ENCODE assay signal across 8 mouse cellular contexts in genomic region chr3:108445366-108445705, GRCm38 (mm10). TPM values are rescaled to one million over a fixed set of nuclear protein-coding genes. Genes with fewer than 3 reads are reported as not detected.
DNase-seq lines count a peak whose midpoint lies in the region; ATAC-seq and TF ChIP-seq lines count a peak whose summit lies in the region.

No protein-coding gene starts in this region.

- intact Hi-C loops in heart, postnatal 25 days (cut with DNase I) = loop anchor here (5.0 kb wide), 1 partner anchor 43 kb away; no protein-coding TSS in a partner anchor

- WGBS in heart, embryonic 15.5 days = 14% methylated on average over 6 of the region's 6 CpGs
- WGBS in hindbrain, embryonic 10.5 days = 12% methylated on average over 6 of the region's 6 CpGs
- 13% methylated on average over 6 of the region's 6 CpGs for WGBS in midbrain, embryonic 10.5 days

- peak overlapping the region; percentile 82 for H3K4me2 ChIP-seq in heart, embryonic 15.5 days

- H3K4me3 ChIP-seq in heart, embryonic 15.5 days = peak overlapping the region; percentile 78
- peak overlapping the region; percentile 77 for H3K4me3 ChIP-seq in G1E (ENCODE audit: low read depth, low read length)
- H3K4me3 ChIP-seq in hindbrain, embryonic 10.5 days = peak overlapping the region; percentile 89
- H3K4me3 ChIP-seq in midbrain, embryonic 10.5 days = peak overlapping the region; percentile 91

- peaks cover 20% of the 10 kb centered on the region for H3K4me1 ChIP-seq in heart, embryonic 15.5 days (replicated peaks)
- peaks cover 46% of the 10 kb centered on the region for H3K4me1 ChIP-seq in G1E (ENCODE audit: insufficient read depth, low read depth, low read length)
- peaks cover 47% of the 10 kb centered on the region for H3K4me1 ChIP-seq in hindbrain, embryonic 10.5 days (replicated peaks)
- peaks cover 46% of the 10 kb centered on the region for H3K4me1 ChIP-seq in midbrain, embryonic 10.5 days

- no peaks in the 10 kb centered on the region for H3K27me3 ChIP-seq in heart, embryonic 15.5 days
- H3K27me3 ChIP-seq in G1E (ENCODE audit: insufficient read depth, low read length) = peaks cover 20% of the 10 kb centered on the region
- no peaks in the 10 kb centered on the region for H3K27me3 ChIP-seq in hindbrain, embryonic 10.5 days (ENCODE audit: insufficient read depth, poor library complexity, severe bottlenecking)
- no peaks in the 10 kb centered on the region for H3K27me3 ChIP-seq in midbrain, embryonic 10.5 days (ENCODE audit: low read depth, poor library complexity, severe bottlenecking)

- H3K9ac ChIP-seq in heart, embryonic 15.5 days = peak overlapping the region; percentile 49

- peak overlapping the region; percentile 85 for H3K27ac ChIP-seq in heart, embryonic 15.5 days
- peak overlapping the region; percentile 93 for H3K27ac ChIP-seq in hindbrain, embryonic 10.5 days
- peak overlapping the region; percentile 92 for H3K27ac ChIP-seq in midbrain, embryonic 10.5 days (replicated peaks)

- DNase-seq in heart, postnatal 25 days (ENCODE audit: low spot score) = no peak
- no peak for DNase-seq in G1E (ENCODE audit: low spot score)
- no peak for DNase-seq in hindbrain, embryonic 10.5 days (ENCODE audit: low spot score)
- DNase-seq in midbrain, embryonic 10.5 days (ENCODE audit: low spot score) = no peak
- DNase-seq in embryo, embryonic 10 days (ENCODE audit: low spot score) = no peak
- DNase-seq in left cerebral cortex, adult 11 months (ENCODE audit: low spot score) = no peak
- DNase-seq in urinary bladder, postnatal 25 days (ENCODE audit: low spot score) = no peak

- ATAC-seq in heart, embryonic 15.5 days (replicated peaks; ENCODE audit: insufficient number of reproducible peaks, insufficient read depth, low FRiP score, low read depth) = no peak
- ATAC-seq in G1E (ENCODE audit: extremely low read depth, insufficient number of reproducible peaks, low FRiP score, poor library complexity, severe bottlenecking) = no peak

- H3K9me3 ChIP-seq in heart, embryonic 15.5 days (replicated peaks) = no peaks in the 10 kb centered on the region
- H3K9me3 ChIP-seq in G1E (replicated peaks) = no peaks in the 10 kb centered on the region
- H3K9me3 ChIP-seq in hindbrain, embryonic 10.5 days = no peaks in the 10 kb centered on the region
- no peaks in the 10 kb centered on the region for H3K9me3 ChIP-seq in midbrain, embryonic 10.5 days (replicated peaks)

- peaks cover 5% of the 10 kb centered on the region; the same call in 1 of the 2 replicates for H3K36me3 ChIP-seq in heart, embryonic 15.5 days
- H3K36me3 ChIP-seq in G1E (replicated peaks) = peaks cover 33% of the 10 kb centered on the region
- peaks cover 23% of the 10 kb centered on the region for H3K36me3 ChIP-seq in hindbrain, embryonic 10.5 days
- peaks cover 24% of the 10 kb centered on the region for H3K36me3 ChIP-seq in midbrain, embryonic 10.5 days

- TF ChIP-seq CTCF in G1E (IDR thresholded peaks at IDR 0.05; ENCODE audit: low read depth, low read length) = no peak

RNA-seq across cellular contexts. Expression of gene Sars, which starts 0.3 kb away (rescaled TPM):
- polyA plus RNA-seq in heart, embryonic 15.5 days (2015; fragmentation: Nextera tagmentation; extraction: Ambion mirVana) = 79.7 and 80.9 TPM in 2 replicates
- total RNA-seq in heart, postnatal 25 days (2021) = 10 to 100 TPM; 80.8 to 81.5 TPM
- total RNA-seq in G1E (2014; fragmentation: Nextera tagmentation) (138 and 143 TPM in 2 replicates), G1E (2017) (341 and 480 TPM in 2 replicates)
- polyA plus RNA-seq in G1E (2012) = 170 and 206 TPM in 2 replicates
- polyA plus RNA-seq in hindbrain, embryonic 10.5 days (2016; fragmentation: Nextera tagmentation; extraction: Ambion mirVana) = 161 and 177 TPM in 2 replicates
- polyA plus RNA-seq in midbrain, embryonic 10.5 days (2016; fragmentation: Nextera tagmentation; extraction: Ambion mirVana) = 179 and 187 TPM in 2 replicates

RNA-seq across cellular contexts. Expression of gene Celsr2, which starts 30.0 kb away (rescaled TPM):
- 2.4 and 3.6 TPM in 2 replicates for polyA plus RNA-seq in heart, embryonic 15.5 days (2015; fragmentation: Nextera tagmentation; extraction: Ambion mirVana)
- 1 to 10 TPM; 4.2 to 5.3 TPM for total RNA-seq in heart, postnatal 25 days (2021)
- not detected in 2 replicates for total RNA-seq in G1E (2014; fragmentation: Nextera tagmentation)
- 0.23 and 0.38 TPM in 2 replicates for total RNA-seq in G1E (2017)
- 0.03 TPM in 1 of 2 replicates, not detected in the other for polyA plus RNA-seq in G1E (2012)
- polyA plus RNA-seq in hindbrain, embryonic 10.5 days (2016; fragmentation: Nextera tagmentation; extraction: Ambion mirVana) = 58.1 and 79.1 TPM in 2 replicates
- 53.7 and 67.5 TPM in 2 replicates for polyA plus RNA-seq in midbrain, embryonic 10.5 days (2016; fragmentation: Nextera tagmentation; extraction: Ambion mirVana)

Comparison
In these comparisons a context has a peak if more than half of its experiments do, and no peak if none do; other contexts are left out.
1. RNA of gene Celsr2, which starts 30.0 kb away (polyA plus RNA-seq): 58.1 to 79.1 TPM in hindbrain, embryonic 10.5 days and 53.7 to 67.5 TPM in midbrain, embryonic 10.5 days; 2.4 to 3.6 TPM in heart, embryonic 15.5 days and 0.03 TPM in G1E; every median in the first group is over 10 times any median in the second.
2. Peak in every context shown above with its lines, with median percentiles within 50 percentile points of each other: H3K27ac ChIP-seq and H3K4me3 ChIP-seq.